Mouse (Mus musculus): ENCODE measurements at regions not wholly inside any gene's neighbourhood (a gene's known extent, or its start where the extent isn't known, plus 50 kb on each side); places are given as distances from the start of the nearest gene placed in this dataset.

DNA sequence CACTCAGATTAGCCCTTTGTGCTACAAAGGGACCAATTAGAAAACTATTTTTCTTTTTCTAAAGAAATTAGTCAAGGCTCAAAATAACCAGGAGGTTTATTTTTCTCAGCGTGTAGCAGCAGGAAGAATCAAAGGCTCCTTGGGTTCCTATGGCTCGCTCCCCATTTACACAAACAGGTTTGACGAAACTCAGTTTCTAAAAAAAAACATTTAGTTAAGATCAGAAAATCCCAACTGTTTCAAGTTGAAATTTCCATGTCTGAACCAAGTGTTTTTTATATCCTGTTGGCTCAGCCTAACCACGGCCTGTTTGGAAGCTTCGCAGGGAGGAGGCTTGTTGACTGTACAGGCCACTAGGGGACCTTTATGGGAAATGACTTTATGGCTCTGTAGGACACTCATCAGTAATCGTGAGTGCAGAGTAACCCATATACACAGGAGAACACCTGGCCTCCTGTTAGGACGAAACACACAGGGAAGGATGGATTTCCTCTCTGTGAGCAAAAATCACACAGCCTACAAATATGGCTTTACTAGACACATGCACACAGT, 215.6 kb upstream of the Sesn3 start:
- TF ChIP-seq CTCF (IDR thresholded peaks at IDR 0.05; ENCODE audit: insufficient read depth, low read length) (no peak), POLR2A (IDR thresholded peaks at IDR 0.05; ENCODE audit: borderline replicate concordance, extremely low read depth, low read depth, low read length) (no peak)
